Mouse (Mus musculus) ES-E14 (cell line): ENCODE data around the gene Lamb3. TPM values are rescaled to one million over a fixed set of nuclear protein-coding genes. Genes with fewer than 3 reads are reported as not detected.

Source experiments
- DNase-seq: peaks from one replicate; pipeline ENCODE4 v3.0.0-alpha.2; 2013; ENCODE audit warnings: low read depth, low spot score
- H3K27ac ChIP-seq: 2 replicates; pipeline ENCODE4 v1.5.1; 2012; ENCODE audit warnings: low read depth, mild to moderate bottlenecking, low read length, moderate library complexity, mixed read lengths; ENCODE audit not compliant: poor library complexity, insufficient read depth, severe bottlenecking
- H3K36me3 ChIP-seq: 2 replicates; pipeline ENCODE4 v1.6.1; 2012; ENCODE audit warnings: mild to moderate bottlenecking, low read length, moderate library complexity, mixed read lengths; ENCODE audit not compliant: control insufficient read depth, poor library complexity, insufficient read depth, severe bottlenecking
- H3K4me1 ChIP-seq, 2 experiments: fragments of 150-350 bp in 1 of 2; sonication (generic) in 1 of 2; 2 replicates each; pipeline ENCODE4 v1.6.1; 2012; ENCODE audit warnings: low read length in 2 of 2, mild to moderate bottlenecking in 1 of 2, mixed read lengths in 1 of 2; ENCODE audit not compliant: control insufficient read depth in 2 of 2, insufficient read depth in 2 of 2, poor library complexity in 1 of 2
- H3K4me3 ChIP-seq, 2 experiments: fragments of 150-350 bp in 1 of 2; sonication (generic) in 1 of 2; 2 replicates each; pipeline ENCODE4 v1.5.1; 2012; ENCODE audit warnings: low read length in 2 of 2, low read depth in 1 of 2, mild to moderate bottlenecking in 1 of 2, mixed read lengths in 1 of 2; ENCODE audit not compliant: insufficient read depth in 1 of 2, poor library complexity in 1 of 2, severe bottlenecking in 1 of 2
- H3K9ac ChIP-seq: 2 replicates; pipeline ENCODE4 v1.6.1; 2012; ENCODE audit warnings: low read depth, mild to moderate bottlenecking, low read length, mixed read lengths; ENCODE audit not compliant: poor library complexity, insufficient read depth, severe bottlenecking
- H3K9me3 ChIP-seq: fragments of 150-350 bp; sonication (generic); 2 replicates; pipeline ENCODE4 v1.6.1; 2012; ENCODE audit warnings: low read depth, mild to moderate bottlenecking, low read length; ENCODE audit not compliant: control insufficient read depth, insufficient read depth
- CHD2 ChIP-seq: IDR thresholded peaks from 2 replicates; pipeline ENCODE4 v1.6.1; 2014; ENCODE audit warnings: mild to moderate bottlenecking, low read depth, low read length, inconsistent platforms
- HCFC1 ChIP-seq: IDR thresholded peaks from 2 replicates; pipeline ENCODE4 v1.6.1; 2012; ENCODE audit warnings: low read length, inconsistent platforms, borderline replicate concordance; ENCODE audit not compliant: insufficient read depth
- MAFK ChIP-seq: IDR thresholded peaks from 2 replicates; pipeline ENCODE4 v1.6.1; 2014; ENCODE audit warnings: mild to moderate bottlenecking, low read depth, low read length, inconsistent platforms; ENCODE audit not compliant: insufficient read depth
- ZC3H11A ChIP-seq: IDR thresholded peaks from 2 replicates; pipeline ENCODE4 v1.6.1; 2012; ENCODE audit warnings: low read depth, mild to moderate bottlenecking, inconsistent platforms, low read length, borderline replicate concordance
- ZNF384 ChIP-seq: IDR thresholded peaks from 2 replicates; pipeline ENCODE4 v1.6.1; 2012; ENCODE audit warnings: low read depth, low read length, inconsistent platforms
- in situ Hi-C, 2 experiments: fragments of 600-800 bp; cut with MboI; formaldehyde crosslinking; loops; one replicate each; pipeline ENCODE4 v1.15.1; 2025; ENCODE audit warnings: low sequenced_read_pairs in 2 of 2, inconsistent platforms in 1 of 2; ENCODE audit not compliant: unreplicated experiment in 2 of 2
- total RNA-seq: library from RNA; depleted of rRNA; stranded (reverse); fragments of 300-350 nt; gene quantifications from 2 replicates; pipeline ENCODE4 v1.2.3, GENCODE M21; 2012

Gene Lamb3
- total RNA-seq, 1 experiment, result 2.9 TPM

GRCm38 (mm10) chr1:193261897-193262548, 54.5 kb downstream of the Lamb3 start:
- Histone ChIP-seq H3K4me1 (peaks cover 0 to 5% of the 10 kb centered on the region in 2 experiments; a peak in 1 of 4 replicates), H3K9ac (no peak overlapping the region), H3K36me3 (no peaks in the 10 kb centered on the region), H3K27ac (no peak overlapping the region), H3K4me3 (no peak overlapping the region), H3K9me3 (no peaks in the 10 kb centered on the region)
- no peak for DNase-seq
- in situ Hi-C loops, result no loop called here
- no peak for TF ChIP-seq CHD2

GRCm38 (mm10) chr1:193263026-193263907, 55.8 kb downstream of the Lamb3 start:
- TF ChIP-seq ZC3H11A (no peak), CHD2 (no peak), HCFC1 (no peak), MAFK (no peak), ZNF384 (no peak)
- in situ Hi-C loops, result no loop called here
- H3K9ac ChIP-seq, result no peak overlapping the region
- DNase-seq, result no peak
- H3K36me3 ChIP-seq, result no peaks in the 10 kb centered on the region
- no peak overlapping the region for H3K27ac ChIP-seq
- H3K4me1 ChIP-seq, result peaks cover 0 to 5% of the 10 kb centered on the region in 2 experiments; a peak in 1 of 4 replicates
- H3K4me3 ChIP-seq, result no peak overlapping the region
- no peaks in the 10 kb centered on the region for H3K9me3 ChIP-seq

- H3K9ac ChIP-seq, result no peak within 1 kb of the TSS
- in situ Hi-C loops, result no loop called here
- no peaks in the 10 kb centered on the region for H3K9me3 ChIP-seq
- H3K4me1 ChIP-seq, result peaks cover 0 to 5% of the 10 kb centered on the region in 2 experiments; a peak in 1 of 4 replicates
- no peak within 1 kb of the TSS for H3K4me3 ChIP-seq
- H3K27ac ChIP-seq, result no peak within 1 kb of the TSS
- TF ChIP-seq ZNF384 (no peak), ZC3H11A (no peak), MAFK (no peak), HCFC1 (no peak), CHD2 (no peak)
- no peak for DNase-seq
- no peaks in the 10 kb centered on the region for H3K36me3 ChIP-seq
Observed at GRCm38 (mm10) chr1:193263955-193264598, 56.6 kb downstream of the Lamb3 start, which contains the start of gene Hsd11b1. Hsd11b1 (minus strand) TSS chr1:193264075.

DNA sequence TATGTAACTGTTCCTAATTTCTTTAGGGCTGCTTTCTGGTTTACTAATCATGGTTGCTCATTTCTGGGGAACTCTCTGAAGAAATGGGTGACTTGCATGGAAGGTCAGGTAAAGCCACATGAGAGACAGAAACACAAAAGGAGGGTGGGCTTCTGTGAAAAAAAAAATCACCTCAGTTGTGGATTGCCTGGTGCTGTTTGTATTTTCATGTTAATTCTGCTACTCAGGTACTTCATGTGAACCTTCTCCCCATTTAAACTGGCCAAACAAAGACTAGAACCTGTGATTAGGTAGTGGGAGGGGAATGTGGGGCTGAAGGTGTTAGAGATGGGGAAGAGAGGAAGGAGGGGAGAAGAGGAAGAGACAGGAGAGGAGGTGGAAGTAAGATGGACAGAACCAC, 58.2 kb downstream of the Lamb3 start:
- no peak for DNase-seq
- H3K4me1 ChIP-seq, result peaks cover 0 to 5% of the 10 kb centered on the region in 2 experiments; a peak in 1 of 4 replicates
- TF ChIP-seq MAFK (no peak), ZNF384 (peak; percentile 86)
- in situ Hi-C loops, result no loop called here
- no peak overlapping the region for H3K9ac ChIP-seq
- no peaks in the 10 kb centered on the region for H3K9me3 ChIP-seq
- no peak overlapping the region for H3K4me3 ChIP-seq
- no peak overlapping the region for H3K27ac ChIP-seq
- no peaks in the 10 kb centered on the region for H3K36me3 ChIP-seq
